Mouse (Mus musculus): Measurements from ENCODE around the gene Clec3b. TPM values are rescaled to one million over a fixed set of nuclear protein-coding genes. Genes with fewer than 3 reads are reported as not detected.

Gene Clec3b
- total and polyA plus RNA-seq, 2 experiments = 0.29 to 0.65 TPM

GRCm38 (mm10) chr9:123165781-123166443 lies 15.2 kb downstream of the Clec3b start:
- Histone ChIP-seq H3K27me3 (ENCODE audit: control insufficient read depth, insufficient read depth, low read length) (no peaks in the 10 kb centered on the region), H3K36me3 (ENCODE audit: control insufficient read depth, insufficient read depth, low read length) (no peaks in the 10 kb centered on the region), H3K79me2 (ENCODE audit: control insufficient read depth, insufficient read depth, low read length) (no peaks in the 10 kb centered on the region), H3K9ac (ENCODE audit: low read depth, low read length) (no peak overlapping the region), H3K27ac (replicated peaks; ENCODE audit: insufficient read depth, low read depth, low read length) (no peak overlapping the region), H3K4me1 (ENCODE audit: control insufficient read depth, insufficient read depth, low read length) (peaks cover 4% of the 10 kb centered on the region), H3K4me3 (ENCODE audit: insufficient read depth, low read depth, low read length) (no peak overlapping the region)
- TF ChIP-seq POLR2A (IDR thresholded peaks at IDR 0.05; ENCODE audit: extremely low read depth, insufficient read depth, low read length) = no peak
- no peak for TF ChIP-seq CTCF (IDR thresholded peaks at IDR 0.05; ENCODE audit: low read depth, low read length)
- no peak for DNase-seq (ENCODE audit: extremely low read depth, low read depth, low spot score)
- WGBS = 90% methylated on average over 3 of the region's 3 CpGs

GRCm38 (mm10) chr9:123173760-123174159 lies 23.0 kb downstream of the Clec3b start:
- 88% methylated on average over 6 of the region's 6 CpGs for WGBS
- H3K4me3 ChIP-seq (ENCODE audit: insufficient read depth, low read depth, low read length) = no peak overlapping the region
- no peaks in the 10 kb centered on the region for H3K79me2 ChIP-seq (ENCODE audit: control insufficient read depth, insufficient read depth, low read length)
- H3K4me1 ChIP-seq (ENCODE audit: control insufficient read depth, insufficient read depth, low read length) = no peaks in the 10 kb centered on the region
- H3K36me3 ChIP-seq (ENCODE audit: control insufficient read depth, insufficient read depth, low read length) = peaks cover 6% of the 10 kb centered on the region; the same call in 1 of the 2 replicates
- TF ChIP-seq POLR2A (IDR thresholded peaks at IDR 0.05; ENCODE audit: extremely low read depth, insufficient read depth, low read length) (no peak), CTCF (IDR thresholded peaks at IDR 0.05; ENCODE audit: low read depth, low read length) (no peak)
- H3K9ac ChIP-seq (ENCODE audit: low read depth, low read length) = no peak overlapping the region
- no peaks in the 10 kb centered on the region for H3K27me3 ChIP-seq (ENCODE audit: control insufficient read depth, insufficient read depth, low read length)
- no peak for DNase-seq (ENCODE audit: extremely low read depth, low read depth, low spot score)
- H3K27ac ChIP-seq (replicated peaks; ENCODE audit: insufficient read depth, low read depth, low read length) = no peak overlapping the region

- H3K27ac ChIP-seq (replicated peaks; ENCODE audit: insufficient read depth, low read depth, low read length) = no peak overlapping the region
- H3K27me3 ChIP-seq (ENCODE audit: control insufficient read depth, insufficient read depth, low read length) = no peaks in the 10 kb centered on the region
- H3K4me1 ChIP-seq (ENCODE audit: control insufficient read depth, insufficient read depth, low read length) = no peaks in the 10 kb centered on the region
- WGBS = 96% methylated on average over 4 of the region's 4 CpGs
- no peak overlapping the region for H3K4me3 ChIP-seq (ENCODE audit: insufficient read depth, low read depth, low read length)
- H3K79me2 ChIP-seq (ENCODE audit: control insufficient read depth, insufficient read depth, low read length) = no peaks in the 10 kb centered on the region
- H3K9ac ChIP-seq (ENCODE audit: low read depth, low read length) = no peak overlapping the region
- H3K36me3 ChIP-seq (ENCODE audit: control insufficient read depth, insufficient read depth, low read length) = peaks cover 6% of the 10 kb centered on the region; the same call in 1 of the 2 replicates
- TF ChIP-seq POLR2A (IDR thresholded peaks at IDR 0.05; ENCODE audit: extremely low read depth, insufficient read depth, low read length) (no peak), CTCF (IDR thresholded peaks at IDR 0.05; ENCODE audit: low read depth, low read length) (no peak)
- DNase-seq (ENCODE audit: extremely low read depth, low read depth, low spot score) = no peak
Observed at GRCm38 (mm10) chr9:123174356-123174755, 23.6 kb downstream of the Clec3b start.

DNA sequence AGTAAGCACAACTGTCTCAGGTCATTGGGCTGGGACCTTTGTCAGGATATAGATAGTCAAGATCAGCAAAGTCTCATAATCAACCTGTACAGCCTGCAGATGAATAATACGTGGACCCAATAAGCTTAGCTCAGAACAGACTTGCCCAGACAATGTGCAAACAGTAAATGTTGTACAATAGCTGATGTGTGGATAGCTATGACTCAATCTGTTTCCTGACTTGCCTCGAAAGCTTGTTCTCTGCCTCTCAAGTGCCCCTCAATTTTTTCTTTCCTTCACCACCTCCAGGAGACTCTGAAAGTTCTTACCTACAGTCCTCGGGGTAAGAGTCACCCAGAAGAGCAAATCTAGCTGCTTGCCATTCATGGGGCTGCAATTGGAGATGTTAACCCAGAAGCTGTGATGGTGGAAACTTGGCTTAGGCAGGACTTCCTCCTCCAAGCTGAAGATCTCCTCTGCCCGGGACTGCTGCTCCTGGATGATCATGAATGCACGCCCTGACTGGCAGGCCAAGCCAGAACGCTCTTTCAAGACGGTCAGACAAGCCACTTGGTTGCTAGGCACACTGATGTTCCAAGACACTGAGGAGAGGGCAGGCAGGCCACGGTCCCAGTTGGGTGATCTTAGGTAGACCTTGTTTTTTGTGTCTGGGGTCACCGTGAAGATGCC lies 26.8 kb downstream of the Clec3b start:
- Histone ChIP-seq H3K4me3 (ENCODE audit: insufficient read depth, low read depth, low read length) (no peak overlapping the region), H3K27ac (replicated peaks; ENCODE audit: insufficient read depth, low read depth, low read length) (no peak overlapping the region), H3K79me2 (ENCODE audit: control insufficient read depth, insufficient read depth, low read length) (no peaks in the 10 kb centered on the region), H3K9ac (ENCODE audit: low read depth, low read length) (no peak overlapping the region), H3K27me3 (ENCODE audit: control insufficient read depth, insufficient read depth, low read length) (no peaks in the 10 kb centered on the region), H3K4me1 (ENCODE audit: control insufficient read depth, insufficient read depth, low read length) (no peaks in the 10 kb centered on the region), H3K36me3 (ENCODE audit: control insufficient read depth, insufficient read depth, low read length) (peaks cover 6% of the 10 kb centered on the region; the same call in 1 of the 2 replicates)
- no peak for DNase-seq (ENCODE audit: extremely low read depth, low read depth, low spot score)
- 89% methylated on average over 9 of the region's 9 CpGs for WGBS
- TF ChIP-seq CTCF (IDR thresholded peaks at IDR 0.05; ENCODE audit: low read depth, low read length) (no peak), POLR2A (IDR thresholded peaks at IDR 0.05; ENCODE audit: extremely low read depth, insufficient read depth, low read length) (no peak)

GRCm38 (mm10) chr9:123180003-123180402 lies 29.3 kb downstream of the Clec3b start:
- 96% methylated on average over 6 of the region's 6 CpGs for WGBS
- TF ChIP-seq CTCF (IDR thresholded peaks at IDR 0.05; ENCODE audit: low read depth, low read length) (no peak), POLR2A (IDR thresholded peaks at IDR 0.05; ENCODE audit: extremely low read depth, insufficient read depth, low read length) (no peak)
- Histone ChIP-seq H3K4me1 (ENCODE audit: control insufficient read depth, insufficient read depth, low read length) (no peaks in the 10 kb centered on the region), H3K79me2 (ENCODE audit: control insufficient read depth, insufficient read depth, low read length) (no peaks in the 10 kb centered on the region), H3K4me3 (ENCODE audit: insufficient read depth, low read depth, low read length) (no peak overlapping the region), H3K27me3 (ENCODE audit: control insufficient read depth, insufficient read depth, low read length) (no peaks in the 10 kb centered on the region), H3K9ac (ENCODE audit: low read depth, low read length) (no peak overlapping the region), H3K36me3 (ENCODE audit: control insufficient read depth, insufficient read depth, low read length) (peaks cover 6% of the 10 kb centered on the region; the same call in 1 of the 2 replicates), H3K27ac (replicated peaks; ENCODE audit: insufficient read depth, low read depth, low read length) (no peak overlapping the region)
- peak; percentile 18 for DNase-seq (ENCODE audit: extremely low read depth, low read depth, low spot score)

DNA sequence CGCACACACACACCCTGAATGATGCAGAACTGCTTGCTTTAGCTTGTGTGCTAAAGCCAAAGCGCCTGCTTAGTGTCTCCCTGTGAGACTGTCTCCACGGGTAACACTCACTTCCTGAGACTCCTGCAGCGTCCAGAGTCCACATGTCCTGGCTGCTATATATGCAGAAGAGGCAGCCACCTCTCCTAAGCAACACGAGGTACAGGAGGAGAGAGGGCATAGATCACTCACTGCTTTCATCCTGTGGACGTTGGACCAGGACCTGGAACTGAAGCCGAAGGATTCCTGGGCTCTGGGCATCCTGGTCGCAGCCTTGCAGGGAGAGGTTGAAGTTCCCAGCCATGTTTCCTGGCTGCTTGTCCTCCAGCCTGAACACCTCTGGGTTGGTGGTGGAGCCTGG lies 32.5 kb downstream of the Clec3b start:
- H3K4me1 ChIP-seq (ENCODE audit: control insufficient read depth, insufficient read depth, low read length) = no peaks in the 10 kb centered on the region
- peaks cover 2% of the 10 kb centered on the region; the same call in 1 of the 2 replicates for H3K36me3 ChIP-seq (ENCODE audit: control insufficient read depth, insufficient read depth, low read length)
- no peak for DNase-seq (ENCODE audit: extremely low read depth, low read depth, low spot score)
- TF ChIP-seq CTCF (IDR thresholded peaks at IDR 0.05; ENCODE audit: low read depth, low read length) = no peak
- TF ChIP-seq POLR2A (IDR thresholded peaks at IDR 0.05; ENCODE audit: extremely low read depth, insufficient read depth, low read length) = no peak
- no peak overlapping the region for H3K4me3 ChIP-seq (ENCODE audit: insufficient read depth, low read depth, low read length)
- no peaks in the 10 kb centered on the region for H3K27me3 ChIP-seq (ENCODE audit: control insufficient read depth, insufficient read depth, low read length)
- H3K9ac ChIP-seq (ENCODE audit: low read depth, low read length) = no peak overlapping the region
- WGBS = 57% methylated on average over 8 of the region's 8 CpGs
- no peaks in the 10 kb centered on the region for H3K79me2 ChIP-seq (ENCODE audit: control insufficient read depth, insufficient read depth, low read length)
- no peak overlapping the region for H3K27ac ChIP-seq (replicated peaks; ENCODE audit: insufficient read depth, low read depth, low read length)
